Mouse (Mus musculus): ENCODE data around the gene Trub1. TPM values are rescaled to one million over a fixed set of nuclear protein-coding genes. Genes with fewer than 3 reads are reported as not detected.
A peak's percentile ranks its signal among the peaks of the same experiment; 100 is the strongest.

Trub1 gene
- polyA plus RNA-seq, 1 experiment from 2014 or later, result 13.7 TPM

GRCm38 (mm10) chr19:57417800-57418580 lies 34.7 kb upstream of the Trub1 start:
- Histone ChIP-seq H3K9me3 (ENCODE audit: control insufficient read depth, low read length) (no peaks in the 10 kb centered on the region), H3K4me2 (ENCODE audit: low read length) (peak overlapping the region; percentile 31), H3K36me3 (ENCODE audit: control insufficient read depth, insufficient read depth, low read length) (no peaks in the 10 kb centered on the region), H3K9ac (ENCODE audit: low read depth, low read length) (no peak overlapping the region), H3K4me3 (ENCODE audit: low read length) (no peak overlapping the region), H3K27ac (ENCODE audit: low read depth, low read length) (no peak overlapping the region), H3K4me1 (ENCODE audit: control insufficient read depth, insufficient read depth, low read depth, low read length) (peaks cover 2% of the 10 kb centered on the region; the same call in 1 of the 2 replicates), H3K27me3 (replicated peaks; ENCODE audit: control insufficient read depth, insufficient read depth, low read length) (no peaks in the 10 kb centered on the region)
- 21% methylated on average over 17 of the region's 17 CpGs for WGBS
- ATAC-seq, result no peak

GRCm38 (mm10) chr19:57423402-57423801 lies 29.3 kb upstream of the Trub1 start:
- Histone ChIP-seq H3K9me3 (ENCODE audit: control insufficient read depth, low read length) (no peaks in the 10 kb centered on the region), H3K4me2 (ENCODE audit: low read length) (no peak overlapping the region), H3K36me3 (ENCODE audit: control insufficient read depth, insufficient read depth, low read length) (no peaks in the 10 kb centered on the region), H3K9ac (ENCODE audit: low read depth, low read length) (no peak overlapping the region), H3K4me3 (ENCODE audit: low read length) (no peak overlapping the region), H3K27ac (ENCODE audit: low read depth, low read length) (no peak overlapping the region), H3K27me3 (replicated peaks; ENCODE audit: control insufficient read depth, insufficient read depth, low read length) (no peaks in the 10 kb centered on the region), H3K4me1 (ENCODE audit: control insufficient read depth, insufficient read depth, low read depth, low read length) (peaks cover under 1% of the 10 kb centered on the region; the same call in 1 of the 2 replicates)
- no peak for ATAC-seq
- 50% methylated on average over 3 of the region's 3 CpGs for WGBS

- H3K4me2 ChIP-seq (ENCODE audit: low read length), result no peak overlapping the region
- no peaks in the 10 kb centered on the region for H3K36me3 ChIP-seq (ENCODE audit: control insufficient read depth, insufficient read depth, low read length)
- H3K4me3 ChIP-seq (ENCODE audit: low read length), result no peak overlapping the region
- H3K9ac ChIP-seq (ENCODE audit: low read depth, low read length), result no peak overlapping the region
- H3K27ac ChIP-seq (ENCODE audit: low read depth, low read length), result no peak overlapping the region
- H3K9me3 ChIP-seq (ENCODE audit: control insufficient read depth, low read length), result no peaks in the 10 kb centered on the region
- WGBS, result 99% methylated on average over 15 of the region's 15 CpGs
- H3K4me1 ChIP-seq (ENCODE audit: control insufficient read depth, insufficient read depth, low read depth, low read length), result no peaks in the 10 kb centered on the region
- no peak for ATAC-seq
- H3K27me3 ChIP-seq (replicated peaks; ENCODE audit: control insufficient read depth, insufficient read depth, low read length), result no peaks in the 10 kb centered on the region
Observed at GRCm38 (mm10) chr19:57425296-57425695, 27.4 kb upstream of the Trub1 start.

- 96% methylated on average over 8 of the region's 8 CpGs for WGBS
- Histone ChIP-seq H3K27me3 (replicated peaks; ENCODE audit: control insufficient read depth, insufficient read depth, low read length) (no peaks in the 10 kb centered on the region), H3K4me1 (ENCODE audit: control insufficient read depth, insufficient read depth, low read depth, low read length) (no peaks in the 10 kb centered on the region), H3K36me3 (ENCODE audit: control insufficient read depth, insufficient read depth, low read length) (no peaks in the 10 kb centered on the region), H3K4me2 (ENCODE audit: low read length) (no peak overlapping the region), H3K27ac (ENCODE audit: low read depth, low read length) (no peak overlapping the region), H3K9ac (ENCODE audit: low read depth, low read length) (no peak overlapping the region), H3K4me3 (ENCODE audit: low read length) (no peak overlapping the region), H3K9me3 (ENCODE audit: control insufficient read depth, low read length) (no peaks in the 10 kb centered on the region)
- ATAC-seq, result no peak
Observed at GRCm38 (mm10) chr19:57426841-57427240, 25.9 kb upstream of the Trub1 start.

GRCm38 (mm10) chr19:57427756-57428438 lies 24.8 kb upstream of the Trub1 start:
- H3K36me3 ChIP-seq (ENCODE audit: control insufficient read depth, insufficient read depth, low read length), result no peaks in the 10 kb centered on the region
- no peak overlapping the region for H3K27ac ChIP-seq (ENCODE audit: low read depth, low read length)
- no peak overlapping the region for H3K9ac ChIP-seq (ENCODE audit: low read depth, low read length)
- H3K9me3 ChIP-seq (ENCODE audit: control insufficient read depth, low read length), result no peaks in the 10 kb centered on the region
- no peak overlapping the region for H3K4me2 ChIP-seq (ENCODE audit: low read length)
- 75% methylated on average over 14 of the region's 14 CpGs for WGBS
- no peak for ATAC-seq
- no peak overlapping the region for H3K4me3 ChIP-seq (ENCODE audit: low read length)
- no peaks in the 10 kb centered on the region for H3K4me1 ChIP-seq (ENCODE audit: control insufficient read depth, insufficient read depth, low read depth, low read length)
- H3K27me3 ChIP-seq (replicated peaks; ENCODE audit: control insufficient read depth, insufficient read depth, low read length), result no peaks in the 10 kb centered on the region; the same call in 1 of the 2 replicates

- Histone ChIP-seq H3K9me3 (ENCODE audit: control insufficient read depth, low read length) (no peaks in the 10 kb centered on the region), H3K36me3 (ENCODE audit: control insufficient read depth, insufficient read depth, low read length) (no peaks in the 10 kb centered on the region), H3K9ac (ENCODE audit: low read depth, low read length) (no peak overlapping the region), H3K4me3 (ENCODE audit: low read length) (no peak overlapping the region), H3K4me1 (ENCODE audit: control insufficient read depth, insufficient read depth, low read depth, low read length) (peaks cover 3% of the 10 kb centered on the region; the same call in 1 of the 2 replicates), H3K27ac (ENCODE audit: low read depth, low read length) (no peak overlapping the region), H3K4me2 (ENCODE audit: low read length) (no peak overlapping the region), H3K27me3 (replicated peaks; ENCODE audit: control insufficient read depth, insufficient read depth, low read length) (no peaks in the 10 kb centered on the region; the same call in 1 of the 2 replicates)
- WGBS, result 82% methylated on average over 3 of the region's 3 CpGs
- ATAC-seq, result no peak
Observed at GRCm38 (mm10) chr19:57428641-57429040, 24.1 kb upstream of the Trub1 start.

GRCm38 (mm10) chr19:57429926-57430325 lies 22.8 kb upstream of the Trub1 start:
- ATAC-seq, result no peak
- H3K9me3 ChIP-seq (ENCODE audit: control insufficient read depth, low read length), result no peaks in the 10 kb centered on the region
- 75% methylated on average over 6 of the region's 6 CpGs for WGBS

GRCm38 (mm10) chr19:57431476-57431875 lies 21.2 kb upstream of the Trub1 start:
- H3K4me2 ChIP-seq (ENCODE audit: low read length), result no peak overlapping the region
- no peaks in the 10 kb centered on the region; the same call in none of the 2 replicates for H3K27me3 ChIP-seq (replicated peaks; ENCODE audit: control insufficient read depth, insufficient read depth, low read length)
- H3K4me1 ChIP-seq (ENCODE audit: control insufficient read depth, insufficient read depth, low read depth, low read length), result peaks cover 4% of the 10 kb centered on the region; the same call in 1 of the 2 replicates
- H3K4me3 ChIP-seq (ENCODE audit: low read length), result no peak overlapping the region
- ATAC-seq, result no peak
- no peak overlapping the region for H3K9ac ChIP-seq (ENCODE audit: low read depth, low read length)
- H3K36me3 ChIP-seq (ENCODE audit: control insufficient read depth, insufficient read depth, low read length), result no peaks in the 10 kb centered on the region
- H3K9me3 ChIP-seq (ENCODE audit: control insufficient read depth, low read length), result no peaks in the 10 kb centered on the region
- WGBS, result 55% methylated on average over 6 of the region's 6 CpGs
- no peak overlapping the region for H3K27ac ChIP-seq (ENCODE audit: low read depth, low read length)

More at GRCm38 (mm10) chr19:57429926-57430325, 22.8 kb upstream of the Trub1 start:
- Histone ChIP-seq H3K4me1 (ENCODE audit: control insufficient read depth, insufficient read depth, low read depth, low read length) (peaks cover 4% of the 10 kb centered on the region; the same call in 1 of the 2 replicates), H3K9ac (ENCODE audit: low read depth, low read length) (no peak overlapping the region), H3K4me3 (ENCODE audit: low read length) (no peak overlapping the region), H3K27me3 (replicated peaks; ENCODE audit: control insufficient read depth, insufficient read depth, low read length) (no peaks in the 10 kb centered on the region; the same call in 1 of the 2 replicates), H3K4me2 (ENCODE audit: low read length) (no peak overlapping the region), H3K36me3 (ENCODE audit: control insufficient read depth, insufficient read depth, low read length) (no peaks in the 10 kb centered on the region), H3K27ac (ENCODE audit: low read depth, low read length) (no peak overlapping the region)

GRCm38 (mm10) chr19:57434024-57434423 lies 18.7 kb upstream of the Trub1 start:
- H3K4me3 ChIP-seq (ENCODE audit: low read length), result no peak overlapping the region
- no peak overlapping the region for H3K27ac ChIP-seq (ENCODE audit: low read depth, low read length)
- no peak overlapping the region for H3K9ac ChIP-seq (ENCODE audit: low read depth, low read length)
- H3K27me3 ChIP-seq (replicated peaks; ENCODE audit: control insufficient read depth, insufficient read depth, low read length), result no peaks in the 10 kb centered on the region; the same call in none of the 2 replicates
- H3K4me1 ChIP-seq (ENCODE audit: control insufficient read depth, insufficient read depth, low read depth, low read length), result peaks cover 4% of the 10 kb centered on the region; the same call in 1 of the 2 replicates
- 47% methylated on average over 6 of the region's 6 CpGs for WGBS
- no peak for ATAC-seq
- no peaks in the 10 kb centered on the region for H3K9me3 ChIP-seq (ENCODE audit: control insufficient read depth, low read length)
- H3K4me2 ChIP-seq (ENCODE audit: low read length), result no peak overlapping the region
- no peaks in the 10 kb centered on the region for H3K36me3 ChIP-seq (ENCODE audit: control insufficient read depth, insufficient read depth, low read length)
